8 mouse cellular contexts compared by ENCODE assay signal in the genomic region with DNA sequence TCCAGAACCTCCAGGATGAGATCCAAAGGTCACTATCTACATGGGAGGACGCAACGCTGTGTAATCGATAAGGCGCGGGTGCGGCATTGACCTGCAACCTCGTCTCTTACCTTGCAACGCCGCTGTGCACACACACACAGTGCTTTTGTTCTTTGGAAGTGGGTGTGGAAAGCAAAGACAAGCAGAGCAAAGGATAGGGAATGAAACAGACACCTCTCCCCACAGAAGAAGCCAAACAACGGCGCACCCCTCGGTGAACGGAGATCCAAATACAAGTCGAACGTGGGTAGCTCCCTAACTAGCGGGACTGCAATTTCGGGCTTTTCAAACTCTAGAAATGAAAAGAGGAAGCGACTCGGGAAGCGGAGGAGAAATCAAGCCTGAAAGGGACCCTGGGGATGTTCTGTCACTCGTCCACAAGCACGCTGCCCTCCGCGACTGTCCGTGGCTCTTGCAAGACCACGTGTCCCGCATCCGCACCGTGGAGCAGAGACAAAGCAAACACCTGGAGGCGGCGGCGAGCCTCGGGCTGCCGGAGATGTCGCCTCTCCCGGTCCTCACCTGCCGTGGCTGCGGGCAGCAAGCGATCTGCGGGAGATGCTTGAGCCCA. TPM values are rescaled to one million over a fixed set of nuclear protein-coding genes. Genes with fewer than 3 reads are reported as not detected.
A peak's percentile ranks its signal among the peaks of the same experiment; 100 is the strongest.
DNase-seq lines count a peak whose midpoint lies in the region; ATAC-seq lines count a peak whose summit lies in the region.

No protein-coding gene starts in this region.

- under 1% methylated on average over 40 of the region's 40 CpGs for WGBS in kidney, embryonic 16.5 days

- H3K9ac ChIP-seq in kidney, embryonic 16.5 days (replicated peaks; ENCODE audit: low read length), result peak overlapping the region; percentile 85

- H3K27me3 ChIP-seq in kidney, embryonic 16.5 days (ENCODE audit: insufficient read depth, low read length), result no peaks in the 10 kb centered on the region
- no peaks in the 10 kb centered on the region for H3K27me3 ChIP-seq in splenic B cell, adult 2 months (ENCODE audit: control insufficient read depth, insufficient read depth, low read length, poor library complexity, severe bottlenecking)

- DNase-seq in adrenal gland, adult 2 months, result peak; percentile 54
- no peak for DNase-seq in adrenal gland, postnatal 14 days
- DNase-seq in CD8-positive naive resting alpha-beta T cell, adult 2 months (ENCODE audit: low read depth in 2 of 2, low spot score in 2 of 2), result peak; percentile 17 to 26
- DNase-seq in cerebellum, postnatal 14 days, result peak; percentile 32 to 43
- DNase-seq in frontal cortex, postnatal 14 days (ENCODE audit: low spot score in 2 of 2), result peak; percentile 16 to 17
- peak; percentile 25 for DNase-seq in splenic B cell, adult 2 months (ENCODE audit: low read depth, low spot score)

- peak overlapping the region; percentile 73 for H3K27ac ChIP-seq in kidney, embryonic 16.5 days (ENCODE audit: low read length)

- peak; percentile 67; the same call in 1 of the 2 replicates for ATAC-seq in kidney, embryonic 16.5 days (ENCODE audit: low FRiP score, low TSS enrichment)
- ATAC-seq in megakaryocyte, adult 5-6 weeks (ENCODE audit: poor library complexity, severe bottlenecking), result peak; percentile 55

- H3K4me1 ChIP-seq in kidney, embryonic 16.5 days (ENCODE audit: insufficient read depth, low read length), result peaks cover 16% of the 10 kb centered on the region

- peak overlapping the region; percentile 96 for H3K4me3 ChIP-seq in kidney, embryonic 16.5 days (ENCODE audit: low read length)

- no peaks in the 10 kb centered on the region for H3K36me3 ChIP-seq in kidney, embryonic 16.5 days (ENCODE audit: insufficient read depth, low read length)
- H3K36me3 ChIP-seq in splenic B cell, adult 2 months (ENCODE audit: control insufficient read depth, insufficient read depth, low read length, poor library complexity, severe bottlenecking), result no peaks in the 10 kb centered on the region

- peak overlapping the region; percentile 81 for H3K4me2 ChIP-seq in kidney, embryonic 16.5 days (replicated peaks; ENCODE audit: low read depth, low read length)

- no peaks in the 10 kb centered on the region for H3K9me3 ChIP-seq in kidney, embryonic 16.5 days (ENCODE audit: low read length)

RNA-seq across cellular contexts. Expression of gene Gin1, which starts 0.6 kb away (rescaled TPM):
- total RNA-seq in adrenal gland, adult 2 months (2021), result 10 to 100 TPM in 1 of 2 experiments, 1 to 10 TPM in 1; 10.0 to 11.3 TPM
- 0.38 and 0.87 TPM in 2 replicates for polyA plus RNA-seq in adrenal gland, adult 2 months (2012; rRNA removed)
- 8.2 and 11.0 TPM in 2 replicates for total RNA-seq in adrenal gland, postnatal 14 days (2021)
- polyA plus RNA-seq in kidney, embryonic 16.5 days (2015; fragmentation: Nextera tagmentation; extraction: Ambion mirVana), result 17.3 and 17.7 TPM in 2 replicates
- 18.5 and 25.4 TPM in 2 replicates for total RNA-seq in megakaryocyte, adult 5-6 weeks (2015)
- total RNA-seq in megakaryocyte, adult 5-6 weeks (2017), result 8.6 and 11.2 TPM in 2 replicates

RNA-seq across cellular contexts. Expression of gene Ppip5k2, which starts 0.8 kb away (rescaled TPM):
- 10 to 100 TPM; 11.3 to 11.4 TPM for total RNA-seq in adrenal gland, adult 2 months (2021)
- polyA plus RNA-seq in adrenal gland, adult 2 months (2012; rRNA removed), result 0.65 and 1.1 TPM in 2 replicates
- total RNA-seq in adrenal gland, postnatal 14 days (2021), result 16.9 and 17.2 TPM in 2 replicates
- 30.3 and 35.1 TPM in 2 replicates for polyA plus RNA-seq in kidney, embryonic 16.5 days (2015; fragmentation: Nextera tagmentation; extraction: Ambion mirVana)
- total RNA-seq in megakaryocyte, adult 5-6 weeks (2015), result 33.2 and 35.7 TPM in 2 replicates
- 44.4 and 45.2 TPM in 2 replicates for total RNA-seq in megakaryocyte, adult 5-6 weeks (2017)
